Mouse (Mus musculus) small intestine, adult 2 months (tissue): ENCODE data around the gene Gal3st2. TPM values are rescaled to one million over a fixed set of nuclear protein-coding genes. Genes with fewer than 3 reads are reported as not detected.
"Not testable (repeated sequence)": the region's sequence is repeated elsewhere in the genome, so short reads cannot be mapped to it uniquely, and the experiment has no call there.

Experiments used
- H3K27ac ChIP-seq: fragments of 200-500 bp; 2 replicates; pipeline ENCODE4 v1.5.1; 2012; ENCODE audit warnings: low read depth, low read length, control low read depth, inconsistent platforms; ENCODE audit not compliant: insufficient read depth
- H3K27me3 ChIP-seq: fragments of 200-500 bp; 2 replicates; pipeline ENCODE4 v1.6.1; 2012; ENCODE audit warnings: mild to moderate bottlenecking, moderate library complexity, low read length, inconsistent platforms; ENCODE audit not compliant: control insufficient read depth, insufficient read depth
- H3K36me3 ChIP-seq: fragments of 200-500 bp; 2 replicates; pipeline ENCODE4 v1.6.1; 2012; ENCODE audit warnings: mild to moderate bottlenecking, low read length, control low read depth, inconsistent platforms; ENCODE audit not compliant: control insufficient read depth, insufficient read depth
- H3K4me1 ChIP-seq: fragments of 200-500 bp; 2 replicates; pipeline ENCODE4 v1.6.1; 2012; ENCODE audit warnings: low read length, inconsistent platforms, mixed read lengths; ENCODE audit not compliant: control insufficient read depth, insufficient read depth, insufficient read length
- H3K4me3 ChIP-seq: fragments of 200-500 bp; 2 replicates; pipeline ENCODE4 v1.5.1; 2012; ENCODE audit warnings: low read depth, mild to moderate bottlenecking, control low read depth, inconsistent platforms, low read length, moderate library complexity
- CTCF ChIP-seq: fragments of 200-500 bp; IDR thresholded peaks from 2 replicates; pipeline ENCODE4 v1.5.1; 2012; ENCODE audit warnings: low read depth, mild to moderate bottlenecking, control low read depth, inconsistent platforms, low read length, moderate library complexity, mixed read lengths; ENCODE audit not compliant: insufficient replicate concordance, insufficient read length; ENCODE audit errors: extremely low read depth
- POLR2A ChIP-seq: fragments of 200-500 bp; IDR thresholded peaks from 2 replicates; pipeline ENCODE4 v1.6.1; 2012; ENCODE audit warnings: low read depth, mild to moderate bottlenecking, control low read depth, inconsistent platforms, low read length, moderate library complexity
- WGBS: fragments of 180-500 bp; shearing (Covaris S2); methylation state at CpG from one replicate; pipeline ENCODE4 v1.1.7; 2018; 5-methylcytosine and 5-hydroxymethylcytosine counted together
- polyA plus RNA-seq: library from polyadenylated mRNA; depleted of rRNA; stranded (reverse); fragments of >200 nt; gene quantifications from 2 replicates; pipeline ENCODE4 v1.2.3, GENCODE M21; 2012

Gene Gal3st2
- polyA plus RNA-seq, 1 experiment = 113 TPM

DNA sequence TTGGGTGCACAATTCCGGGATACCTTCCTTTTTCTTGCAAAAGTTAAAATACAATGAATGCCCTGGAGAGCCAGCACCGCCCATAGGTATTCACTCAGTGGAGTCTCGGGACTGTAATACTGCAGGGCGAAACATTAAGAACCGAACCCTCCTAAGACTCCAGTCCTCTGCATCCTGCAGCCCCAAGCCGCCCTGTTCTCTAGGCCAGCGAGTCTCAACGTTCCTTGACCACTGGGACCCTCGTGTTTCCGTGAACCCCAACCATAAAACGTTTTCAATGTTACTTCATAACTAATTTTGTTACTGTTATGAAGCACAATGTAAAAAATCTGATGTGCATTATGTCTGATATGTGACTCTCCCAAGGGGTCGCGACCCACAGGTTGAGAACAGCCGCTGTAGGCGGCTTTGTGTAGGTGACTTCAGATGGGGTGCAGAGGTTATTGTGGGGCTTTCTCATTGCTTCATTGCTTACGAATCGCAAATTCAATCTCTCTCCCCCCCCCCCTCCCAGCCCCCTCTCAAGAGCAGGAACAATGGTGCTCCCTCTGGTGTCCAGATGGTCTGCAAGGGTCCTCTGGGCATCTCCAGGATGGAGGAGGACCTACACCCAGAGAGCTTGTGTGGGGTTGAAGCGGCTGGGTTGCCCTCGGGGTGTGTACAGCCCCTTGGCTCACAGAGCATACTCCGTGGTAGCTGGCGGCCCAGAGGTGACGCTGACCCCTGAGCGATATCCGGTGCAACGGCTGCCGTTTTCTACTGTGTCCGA, 35.2 kb upstream of the Gal3st2 start:
- H3K27me3 ChIP-seq = no peaks in the 10 kb centered on the region
- WGBS = 36% methylated on average over 27 of the region's 27 CpGs
- peaks cover 7% of the 10 kb centered on the region; the same call in 1 of the 2 replicates for H3K4me1 ChIP-seq
- H3K36me3 ChIP-seq = peaks cover 3% of the 10 kb centered on the region; the same call in 1 of the 2 replicates
- H3K4me3 ChIP-seq = peak overlapping the region; percentile 68
- TF ChIP-seq POLR2A (no peak), CTCF (peak; percentile 8; the same call in 1 of the 2 replicates)
- H3K27ac ChIP-seq = peak overlapping the region; percentile 96

DNA sequence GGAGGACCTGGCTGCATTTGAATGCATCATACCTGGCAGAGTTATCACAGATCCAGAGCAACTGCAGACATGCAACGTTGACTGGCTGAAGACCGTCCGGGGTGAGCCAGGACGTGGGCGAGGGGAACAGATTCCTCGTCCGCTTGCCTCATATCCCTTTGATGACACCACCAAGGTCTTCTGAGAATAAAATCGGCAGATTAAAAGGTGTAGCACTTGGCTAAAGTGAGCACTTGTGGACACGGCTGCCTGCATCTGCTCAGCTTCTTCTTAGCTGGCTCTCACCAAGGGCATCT, 34.6 kb upstream of the Gal3st2 start:
- WGBS = 93% methylated on average over 9 of the region's 9 CpGs
- Histone ChIP-seq H3K27me3 (no peaks in the 10 kb centered on the region), H3K36me3 (peaks cover under 1% of the 10 kb centered on the region; the same call in 1 of the 2 replicates), H3K27ac (no peak overlapping the region), H3K4me1 (peaks cover 7% of the 10 kb centered on the region; the same call in 1 of the 2 replicates), H3K4me3 (no peak overlapping the region)
- TF ChIP-seq POLR2A (no peak), CTCF (no peak)

DNA sequence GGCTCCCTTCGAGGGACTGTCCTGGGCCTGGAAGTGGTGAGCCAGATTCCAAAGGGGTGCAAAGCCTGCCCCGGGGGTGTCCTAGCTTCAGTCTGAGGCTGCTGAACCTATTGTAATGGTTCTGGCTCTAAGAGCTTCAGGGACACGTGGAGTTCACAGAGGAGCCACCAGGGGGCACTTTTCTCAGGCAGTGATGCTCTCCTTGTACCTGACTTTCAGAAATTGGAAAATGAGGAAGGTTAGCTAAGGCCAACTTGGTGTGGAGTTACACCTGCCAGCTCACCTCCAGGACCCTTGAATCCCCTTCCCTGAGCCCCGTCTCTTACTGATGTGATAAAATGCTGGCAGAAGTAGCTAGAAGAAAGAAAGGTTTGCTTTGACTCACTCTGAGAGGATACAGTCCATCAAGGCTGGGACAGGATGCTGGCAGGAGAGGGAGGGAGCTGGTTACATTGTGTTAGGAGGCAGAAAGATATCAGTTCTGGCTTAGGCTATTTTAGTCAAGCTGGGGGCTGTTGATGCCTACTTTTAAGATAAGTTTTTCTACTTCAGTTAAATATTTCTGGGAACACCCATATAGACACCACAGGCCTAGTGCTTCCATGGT, 28.2 kb upstream of the Gal3st2 start:
- H3K4me1 ChIP-seq, H3K27me3 ChIP-seq, H3K4me3 ChIP-seq, H3K27ac ChIP-seq: not testable (repeated sequence)
- TF ChIP-seq CTCF = peak; percentile 26; the same call in 1 of the 2 replicates
- 44% methylated on average over 4 of the region's 4 CpGs for WGBS
- H3K36me3 ChIP-seq = peaks cover 26% of the 10 kb centered on the region

DNA sequence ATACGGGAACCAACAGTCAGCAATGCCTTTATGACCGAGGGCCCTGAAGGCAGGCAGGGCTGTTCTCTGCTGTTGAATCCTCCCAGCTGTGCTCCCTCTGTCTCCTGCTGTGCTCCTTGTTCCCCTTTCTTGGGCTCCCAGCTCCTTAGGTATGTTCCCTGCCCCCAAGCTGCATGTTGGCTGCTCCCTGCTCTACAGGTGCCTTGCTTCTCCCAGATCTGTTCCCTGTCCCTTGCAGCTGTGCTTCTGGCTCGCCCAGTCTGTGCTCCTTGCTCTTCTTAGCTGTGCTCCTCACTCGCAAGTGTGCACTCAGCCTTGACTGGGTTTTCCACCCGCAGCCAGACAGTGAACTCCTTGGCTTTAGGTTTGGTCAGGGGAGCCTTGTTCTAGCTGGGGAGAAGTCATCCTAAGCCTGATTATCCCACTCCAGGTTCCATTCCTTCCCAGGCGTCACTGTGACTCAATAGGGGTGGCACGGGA, 26.4 kb upstream of the Gal3st2 start:
- H3K4me1 ChIP-seq = no peaks in the 10 kb centered on the region
- WGBS = 88% methylated on average over 7 of the region's 7 CpGs
- H3K36me3 ChIP-seq = peaks cover 29% of the 10 kb centered on the region
- TF ChIP-seq POLR2A (no peak), CTCF (no peak)
- no peaks in the 10 kb centered on the region for H3K27me3 ChIP-seq
- H3K4me3 ChIP-seq = no peak overlapping the region
- H3K27ac ChIP-seq = no peak overlapping the region

DNA sequence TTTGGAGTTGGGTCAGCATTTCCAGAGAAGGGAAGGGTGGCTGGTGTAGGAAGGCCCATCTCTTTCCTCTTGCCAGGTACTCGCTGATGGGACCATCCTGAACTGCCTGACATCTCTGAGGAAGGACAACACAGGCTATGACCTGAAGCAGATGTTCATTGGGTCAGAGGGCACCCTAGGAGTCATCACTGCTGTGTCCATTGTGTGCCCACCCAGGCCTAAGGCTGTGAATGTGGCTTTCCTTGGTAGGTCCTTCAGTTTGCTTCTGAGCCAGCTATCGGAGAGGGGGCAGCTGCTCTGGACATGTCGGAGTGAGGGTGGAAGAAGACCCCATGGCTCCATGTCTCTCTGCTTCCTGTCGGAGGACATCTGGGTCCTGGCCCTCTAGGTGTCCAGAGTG, 25.9 kb upstream of the Gal3st2 start:
- WGBS = over 99% methylated on average over 4 of the region's 4 CpGs
- no peak overlapping the region for H3K4me3 ChIP-seq
- no peak for TF ChIP-seq CTCF
- H3K27ac ChIP-seq = no peak overlapping the region
- H3K4me1 ChIP-seq = no peaks in the 10 kb centered on the region
- H3K36me3 ChIP-seq = peaks cover 29% of the 10 kb centered on the region
- no peaks in the 10 kb centered on the region for H3K27me3 ChIP-seq

DNA sequence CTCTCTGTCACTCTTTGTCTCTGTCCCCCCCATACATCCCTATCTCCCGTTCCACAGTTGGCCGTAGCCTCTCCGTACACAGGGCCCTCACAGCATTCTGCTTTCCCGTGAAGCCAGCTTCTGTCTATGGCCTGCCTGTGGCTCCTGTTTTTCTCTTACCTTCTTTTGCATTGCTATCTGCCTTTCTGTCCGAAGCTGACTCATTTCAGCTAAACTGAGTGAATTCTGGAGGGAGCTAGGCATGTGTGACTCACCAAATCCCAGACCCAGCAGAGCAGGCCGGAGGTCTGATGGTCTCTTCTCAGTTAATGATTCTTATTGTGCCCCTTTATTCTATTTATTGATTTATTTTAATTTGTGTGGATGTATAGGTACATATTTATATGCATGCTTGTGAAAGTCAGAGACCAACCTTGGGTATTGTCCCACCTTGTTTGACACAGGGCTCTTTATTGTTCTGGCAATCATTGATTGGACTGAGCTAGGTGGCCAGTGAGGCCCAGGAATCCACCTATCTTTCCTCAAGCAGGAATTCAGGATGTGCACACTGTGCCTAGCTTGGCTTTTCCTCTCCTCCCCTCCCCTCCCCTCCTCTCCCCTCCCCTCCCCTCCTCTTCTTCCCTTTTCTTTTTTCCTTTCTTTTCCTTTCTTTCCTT, 25.1 kb upstream of the Gal3st2 start:
- 92% methylated on average over 6 of the region's 6 CpGs for WGBS

DNA sequence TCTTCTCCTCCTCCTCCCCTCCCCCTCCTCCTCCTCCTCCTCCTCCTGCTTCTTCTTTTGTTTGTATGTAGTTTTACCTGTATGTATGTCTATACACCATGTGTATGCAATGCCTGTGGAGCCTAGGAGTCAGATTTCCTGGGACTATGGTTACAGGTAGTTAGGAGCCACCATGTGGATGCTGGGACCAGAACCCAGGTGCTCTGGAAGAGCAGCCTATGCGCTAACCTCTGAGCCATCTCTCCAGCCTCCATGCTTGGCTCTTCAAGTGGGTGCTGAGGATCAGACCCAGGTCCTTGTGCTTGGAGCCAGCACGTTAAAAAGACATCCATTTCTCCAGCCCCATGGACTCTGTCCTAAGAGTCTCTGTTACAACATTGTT, 24.6 kb upstream of the Gal3st2 start:
- Histone ChIP-seq H3K27ac (no peak overlapping the region), H3K4me1 (no peaks in the 10 kb centered on the region), H3K4me3 (no peak overlapping the region), H3K27me3 (no peaks in the 10 kb centered on the region), H3K36me3 (peaks cover 29% of the 10 kb centered on the region)
- 77% methylated on average over 2 of the region's 2 CpGs for WGBS
- TF ChIP-seq POLR2A (no peak), CTCF (no peak)

More for the DNA sequence above, 25.1 kb upstream of the Gal3st2 start:
- no peak overlapping the region for H3K27ac ChIP-seq
- H3K4me1 ChIP-seq = no peaks in the 10 kb centered on the region
- H3K36me3 ChIP-seq = peaks cover 29% of the 10 kb centered on the region
- H3K27me3 ChIP-seq = no peaks in the 10 kb centered on the region
- H3K4me3 ChIP-seq = no peak overlapping the region
- TF ChIP-seq CTCF (no peak), POLR2A (no peak)
